Mouse (Mus musculus) liver, embryonic 14.5 days (tissue): ENCODE results near the gene Rasgrp3. TPM values are rescaled to one million over a fixed set of nuclear protein-coding genes. Genes with fewer than 3 reads are reported as not detected.

Experiments used
- ATAC-seq: fragments of 200-750 bp; cut with Nextera tagmentation; 2 replicates; pipeline ENCODE4 v1.8.0; 2017; ENCODE audit warnings: moderate number of reproducible peaks, mild to moderate bottlenecking, moderate library complexity; ENCODE audit not compliant: insufficient read depth
- DNase-seq, 3 experiments: peaks; one replicate each; pipeline ENCODE4 v3.0.0-alpha.2; 2012 to 2013; ENCODE audit warnings: low read depth in 3 of 3, low spot score in 3 of 3
- H3K27ac ChIP-seq: fragments of 300-500 bp; sonication (generic); 2 replicates; pipeline ENCODE4 v1.5.1; 2014; ENCODE audit warnings: moderate library complexity, mild to moderate bottlenecking, control low read depth, inconsistent platforms
- H3K27me3 ChIP-seq: fragments of 300-500 bp; sonication (generic); 2 replicates; pipeline ENCODE4 v1.6.1; 2014; ENCODE audit warnings: mild to moderate bottlenecking, low read length, moderate library complexity; ENCODE audit not compliant: control insufficient read depth, insufficient read depth
- H3K36me3 ChIP-seq: fragments of 300-500 bp; sonication (generic); replicated peaks from 2 replicates; pipeline ENCODE4 v1.6.1; 2014; ENCODE audit warnings: low read depth; ENCODE audit not compliant: control insufficient read depth, insufficient read depth
- H3K4me1 ChIP-seq, 2 experiments: fragments of 200-500 bp in 1 of 2; fragments of 300-500 bp in 1 of 2; sonication (generic) in 1 of 2; replicated peaks; 2 replicates each; pipeline ENCODE4 v1.6.1; 2012 to 2014; ENCODE audit warnings: antibody characterized with exemption in 1 of 2, inconsistent platforms in 1 of 2, low read length in 1 of 2; ENCODE audit not compliant: control insufficient read depth in 2 of 2, insufficient read depth in 2 of 2
- H3K4me2 ChIP-seq: fragments of 300-500 bp; sonication (generic); 2 replicates; pipeline ENCODE4 v1.6.1; 2014; ENCODE audit warnings: low read depth, mild to moderate bottlenecking, control low read depth, moderate library complexity
- H3K4me3 ChIP-seq, 2 experiments: fragments of 200-500 bp in 1 of 2; fragments of 300-500 bp in 1 of 2; sonication (generic) in 1 of 2; 2 replicates each; pipeline ENCODE4 v1.5.1; 2012 to 2014; ENCODE audit warnings: low read depth in 2 of 2, low read length in 2 of 2, mild to moderate bottlenecking in 2 of 2, control low read depth in 1 of 2, inconsistent platforms in 1 of 2, moderate library complexity in 1 of 2; ENCODE audit not compliant: insufficient read depth in 1 of 2
- H3K9ac ChIP-seq: fragments of 300-500 bp; sonication (generic); replicated peaks from 2 replicates; pipeline ENCODE4 v1.6.1; 2014; ENCODE audit warnings: mild to moderate bottlenecking, control low read depth, moderate library complexity
- H3K9me3 ChIP-seq: fragments of 300-500 bp; sonication (generic); 2 replicates; pipeline ENCODE4 v1.6.1; 2016; ENCODE audit warnings: low read length, mixed read lengths; ENCODE audit not compliant: control insufficient read depth
- CTCF ChIP-seq: IDR thresholded peaks from 2 replicates; pipeline ENCODE4 v1.5.1; 2016; ENCODE audit warnings: antibody characterized with exemption, low read depth, control low read depth
- EP300 ChIP-seq: IDR thresholded peaks from 2 replicates; pipeline ENCODE4 v1.6.1; 2016; ENCODE audit warnings: antibody characterized with exemption, low read depth
- WGBS: fragments of 180-500 bp; shearing (Covaris S2); extraction: QIAGEN DNeasy Blood & Tissue Kit; methylation state at CpG from one replicate; pipeline ENCODE4 v1.1.7; 2014; ENCODE audit not compliant: insufficient replicate concordance; 5-methylcytosine and 5-hydroxymethylcytosine counted together
- polyA plus RNA-seq, 2 experiments: library from polyadenylated mRNA; depleted of rRNA in 1 of 2; stranded (reverse) in 1 of 2; unstranded in 1 of 2; fragments of >200 nt; fragmentation: Nextera tagmentation in 1 of 2; extraction: Ambion mirVana in 1 of 2; gene quantifications; 2 replicates each; pipeline versions ENCODE4 v1.2.1 to v1.2.3; 2012 to 2014

Rasgrp3 gene
- polyA plus RNA-seq, 2 experiments, result 2.0 to 2.9 TPM

GRCm38 (mm10) chr17:75468479-75469114 is 32.9 kb downstream of the Rasgrp3 start:
- Histone ChIP-seq H3K9ac (no peak overlapping the region), H3K4me2 (no peak overlapping the region), H3K27ac (no peak overlapping the region), H3K27me3 (no peaks in the 10 kb centered on the region), H3K4me1 (peaks cover 0 to 4% of the 10 kb centered on the region in 2 experiments; a peak in 2 of 4 replicates), H3K36me3 (no peaks in the 10 kb centered on the region), H3K9me3 (no peaks in the 10 kb centered on the region), H3K4me3 (no peak overlapping the region)
- no peak for DNase-seq
- TF ChIP-seq CTCF, result no peak
- TF ChIP-seq EP300, result no peak
- ATAC-seq, result no peak
- 69% methylated on average over 10 of the region's 10 CpGs for WGBS

- Histone ChIP-seq H3K9ac (no peak overlapping the region), H3K4me2 (no peak overlapping the region), H3K27ac (no peak overlapping the region), H3K36me3 (no peaks in the 10 kb centered on the region), H3K9me3 (no peaks in the 10 kb centered on the region), H3K4me3 (no peak overlapping the region), H3K4me1 (no peaks in the 10 kb centered on the region), H3K27me3 (no peaks in the 10 kb centered on the region)
- DNase-seq (no peak), ATAC-seq (no peak)
- TF ChIP-seq EP300 (no peak), CTCF (no peak)
- 59% methylated on average over 6 of the region's 6 CpGs for WGBS
Observed at GRCm38 (mm10) chr17:75470325-75470724, 34.6 kb downstream of the Rasgrp3 start.

GRCm38 (mm10) chr17:75470885-75471610 is 35.4 kb downstream of the Rasgrp3 start:
- DNase-seq (no peak), ATAC-seq (no peak)
- TF ChIP-seq EP300, result no peak
- TF ChIP-seq CTCF, result no peak
- H3K9me3 ChIP-seq, result no peaks in the 10 kb centered on the region
- no peak overlapping the region for H3K9ac ChIP-seq
- no peak overlapping the region for H3K4me2 ChIP-seq
- H3K4me3 ChIP-seq, result no peak overlapping the region
- 74% methylated on average over 7 of the region's 7 CpGs for WGBS
- H3K27me3 ChIP-seq, result no peaks in the 10 kb centered on the region
- no peak overlapping the region for H3K27ac ChIP-seq
- H3K36me3 ChIP-seq, result no peaks in the 10 kb centered on the region
- H3K4me1 ChIP-seq, result peaks cover 0 to 3% of the 10 kb centered on the region in 2 experiments; a peak in 2 of 4 replicates

GRCm38 (mm10) chr17:75471644-75472253 is 36.1 kb downstream of the Rasgrp3 start:
- no peaks in the 10 kb centered on the region for H3K27me3 ChIP-seq
- ATAC-seq (no peak), DNase-seq (no peak)
- TF ChIP-seq EP300 (no peak), CTCF (no peak)
- H3K4me3 ChIP-seq, result no peak overlapping the region
- peaks cover 0 to 8% of the 10 kb centered on the region in 2 experiments; a peak in 2 of 4 replicates for H3K4me1 ChIP-seq
- 66% methylated on average over 6 of the region's 6 CpGs for WGBS
- no peaks in the 10 kb centered on the region for H3K9me3 ChIP-seq
- H3K27ac ChIP-seq, result no peak overlapping the region
- H3K4me2 ChIP-seq, result no peak overlapping the region
- H3K36me3 ChIP-seq, result no peaks in the 10 kb centered on the region
- no peak overlapping the region for H3K9ac ChIP-seq

- DNase-seq, result no peak
- H3K27me3 ChIP-seq, result no peaks in the 10 kb centered on the region
- peaks cover 0 to 8% of the 10 kb centered on the region in 2 experiments; a peak in 2 of 4 replicates for H3K4me1 ChIP-seq
- no peak overlapping the region for H3K9ac ChIP-seq
- H3K36me3 ChIP-seq, result no peaks in the 10 kb centered on the region
- no peak for ATAC-seq
- no peak overlapping the region for H3K4me3 ChIP-seq
- H3K4me2 ChIP-seq, result no peak overlapping the region
- H3K9me3 ChIP-seq, result no peaks in the 10 kb centered on the region
- TF ChIP-seq CTCF (no peak), EP300 (no peak)
- 51% methylated on average over 2 of the region's 2 CpGs for WGBS
- H3K27ac ChIP-seq, result no peak overlapping the region
Observed at GRCm38 (mm10) chr17:75472379-75472778, 36.7 kb downstream of the Rasgrp3 start.
